8 mouse cellular contexts compared by ENCODE assay signal in the genomic region with DNA sequence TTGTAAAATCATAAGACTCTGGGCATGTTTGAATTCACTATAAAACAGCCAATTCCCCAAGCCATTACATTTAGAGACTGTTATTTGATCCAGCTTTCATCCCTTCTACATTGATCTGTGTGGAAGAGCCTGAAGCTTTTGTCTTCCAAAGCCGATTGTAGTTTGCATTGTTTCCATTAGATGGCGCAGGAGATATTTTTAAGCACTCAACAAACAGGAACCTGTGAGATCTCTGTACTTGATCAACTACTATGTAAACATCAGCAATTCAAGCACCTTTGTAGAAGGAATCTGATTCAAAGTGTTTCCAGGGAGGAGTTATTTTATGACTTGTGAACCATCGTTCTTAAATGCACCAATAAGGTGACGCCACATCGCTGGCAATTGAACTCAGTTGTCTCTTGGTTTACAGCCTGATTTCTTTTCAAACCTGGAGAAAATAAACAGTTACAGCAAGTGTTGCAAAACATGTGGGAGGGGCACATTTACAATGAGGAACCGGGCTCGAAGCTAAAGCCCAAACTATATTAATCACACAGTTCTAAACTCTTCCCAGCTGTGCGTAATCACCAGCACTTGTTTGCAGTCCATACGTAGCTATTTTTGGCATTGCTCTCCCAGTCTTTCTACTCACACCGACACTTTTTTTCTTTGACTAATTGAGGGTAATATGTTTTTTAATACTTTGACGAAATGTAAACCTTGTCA.
DNase-seq lines count a peak whose midpoint lies in the region; ATAC-seq lines count a peak whose summit lies in the region.

No protein-coding gene starts in this region.

- intact Hi-C loops in left cerebral cortex, postnatal 4 days (cut with DNase I): loop anchor here (5.0 kb wide), 1 partner anchor 885 kb away; no protein-coding TSS in a partner anchor

- no peak overlapping the region for H3K27ac ChIP-seq in neural tube, embryonic 12.5 days

- DNase-seq in urinary bladder, postnatal 25 days (ENCODE audit: low spot score): peak; percentile 38
- no peak for DNase-seq in urinary bladder, postnatal 10 days (ENCODE audit: low spot score)
- DNase-seq in cerebellum, adult 18-20 months: peak; percentile 42 to 60
- DNase-seq in frontal cortex, adult 2 months (ENCODE audit: extremely low spot score in 1 of 2, low spot score in 1 of 2): peak; percentile 8 to 89
- peak; percentile 13 for DNase-seq in kidney, adult 18-20 months
- DNase-seq in left cerebral cortex, postnatal 4 days: peak; percentile 6

- H3K4me2 ChIP-seq in neural tube, embryonic 12.5 days (replicated peaks): no peak overlapping the region

- H3K27me3 ChIP-seq in neural tube, embryonic 12.5 days (replicated peaks): no peaks in the 10 kb centered on the region

- 48% methylated on average over 11 of the region's 11 CpGs for WGBS in neural tube, embryonic 12.5 days

- H3K4me3 ChIP-seq in neural tube, embryonic 12.5 days: no peak overlapping the region

- H3K36me3 ChIP-seq in neural tube, embryonic 12.5 days: no peaks in the 10 kb centered on the region

- no peak overlapping the region for H3K9ac ChIP-seq in neural tube, embryonic 12.5 days

- no peaks in the 10 kb centered on the region for H3K9me3 ChIP-seq in neural tube, embryonic 12.5 days

- no peaks in the 10 kb centered on the region for H3K4me1 ChIP-seq in neural tube, embryonic 12.5 days

- peak; percentile 83 for ATAC-seq in neural tube, embryonic 12.5 days (ENCODE audit: low FRiP score, low read depth)
- no peak for ATAC-seq in erythroblast, adult 5-6 weeks (replicated peaks; ENCODE audit: low FRiP score, poor library complexity, severe bottlenecking)
